Mouse (Mus musculus): Measurements from ENCODE around the gene Dpf2.

DNA sequence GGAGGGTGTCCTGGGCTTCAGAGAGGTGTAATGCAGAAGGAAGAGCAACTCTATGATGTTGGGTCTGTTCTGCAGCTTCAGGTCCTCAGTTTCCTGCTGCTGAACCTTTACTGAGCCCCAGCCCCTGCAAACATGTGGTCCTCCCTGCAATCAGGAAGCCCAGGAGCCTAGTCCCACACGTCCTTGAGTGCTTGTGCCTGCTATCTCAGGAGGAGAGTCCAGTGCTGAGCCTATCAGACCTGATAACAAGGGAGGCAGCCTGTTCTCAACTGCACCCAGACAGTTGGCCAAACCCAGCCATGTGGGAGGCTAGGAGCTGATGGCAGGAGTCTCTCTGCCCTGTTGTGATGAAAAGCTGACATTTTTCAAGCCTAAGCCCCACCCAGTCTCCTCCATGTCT, 28.9 kb downstream of the Dpf2 start:
- TF ChIP-seq CTCF (IDR thresholded peaks at IDR 0.05; ENCODE audit: low read depth, low read length) (no peak), POLR2A (IDR thresholded peaks at IDR 0.05; ENCODE audit: extremely low read depth, insufficient read depth, low read length) (no peak)
